Mouse (Mus musculus): ENCODE data around the gene Atf7ip. TPM values are rescaled to one million over a fixed set of nuclear protein-coding genes. Genes with fewer than 3 reads are reported as not detected.
A peak's percentile ranks its signal among the peaks of the same experiment; 100 is the strongest.

Atf7ip gene
- polyA plus RNA-seq, 1 experiment = 67.9 TPM

- DNase-seq (ENCODE audit: low read depth) = no peak
- TF ChIP-seq POLR2A (IDR thresholded peaks at IDR 0.05; ENCODE audit: borderline replicate concordance, extremely low read depth, insufficient read depth, insufficient read length, poor library complexity, severe bottlenecking) (no peak), CTCF (IDR thresholded peaks at IDR 0.05; ENCODE audit: borderline replicate concordance, extremely low read depth, insufficient read depth, insufficient read length) (no peak)
Observed at GRCm38 (mm10) chr6:136499292-136499977, 6.5 kb upstream of the Atf7ip start.

- DNase-seq (ENCODE audit: low read depth) = no peak
- TF ChIP-seq POLR2A (IDR thresholded peaks at IDR 0.05; ENCODE audit: borderline replicate concordance, extremely low read depth, insufficient read depth, insufficient read length, poor library complexity, severe bottlenecking) (no peak), CTCF (IDR thresholded peaks at IDR 0.05; ENCODE audit: borderline replicate concordance, extremely low read depth, insufficient read depth, insufficient read length) (no peak)
Observed at GRCm38 (mm10) chr6:136508652-136509051, 2.7 kb downstream of the Atf7ip start.

- TF ChIP-seq CTCF (IDR thresholded peaks at IDR 0.05; ENCODE audit: borderline replicate concordance, extremely low read depth, insufficient read depth, insufficient read length) (no peak), POLR2A (IDR thresholded peaks at IDR 0.05; ENCODE audit: borderline replicate concordance, extremely low read depth, insufficient read depth, insufficient read length, poor library complexity, severe bottlenecking) (no peak)
- no peak for DNase-seq (ENCODE audit: low read depth)
Observed at GRCm38 (mm10) chr6:136510945-136511344, 5.0 kb downstream of the Atf7ip start.

- TF ChIP-seq POLR2A (IDR thresholded peaks at IDR 0.05; ENCODE audit: borderline replicate concordance, extremely low read depth, insufficient read depth, insufficient read length, poor library complexity, severe bottlenecking) = no peak
- TF ChIP-seq CTCF (IDR thresholded peaks at IDR 0.05; ENCODE audit: borderline replicate concordance, extremely low read depth, insufficient read depth, insufficient read length) = no peak
- DNase-seq (ENCODE audit: low read depth) = no peak
Observed at GRCm38 (mm10) chr6:136512351-136512750, 6.4 kb downstream of the Atf7ip start.

GRCm38 (mm10) chr6:136516626-136517025 is 10.7 kb downstream of the Atf7ip start:
- TF ChIP-seq POLR2A (IDR thresholded peaks at IDR 0.05; ENCODE audit: borderline replicate concordance, extremely low read depth, insufficient read depth, insufficient read length, poor library complexity, severe bottlenecking) (no peak), CTCF (IDR thresholded peaks at IDR 0.05; ENCODE audit: borderline replicate concordance, extremely low read depth, insufficient read depth, insufficient read length) (no peak)
- no peak for DNase-seq (ENCODE audit: low read depth)

- TF ChIP-seq POLR2A (IDR thresholded peaks at IDR 0.05; ENCODE audit: borderline replicate concordance, extremely low read depth, insufficient read depth, insufficient read length, poor library complexity, severe bottlenecking) (no peak), CTCF (IDR thresholded peaks at IDR 0.05; ENCODE audit: borderline replicate concordance, extremely low read depth, insufficient read depth, insufficient read length) (no peak)
- DNase-seq (ENCODE audit: low read depth) = no peak
Observed at GRCm38 (mm10) chr6:136517221-136517620, 11.3 kb downstream of the Atf7ip start.

- TF ChIP-seq CTCF (IDR thresholded peaks at IDR 0.05; ENCODE audit: borderline replicate concordance, extremely low read depth, insufficient read depth, insufficient read length) (peak; percentile 45; the same call in 1 of the 2 replicates), POLR2A (IDR thresholded peaks at IDR 0.05; ENCODE audit: borderline replicate concordance, extremely low read depth, insufficient read depth, insufficient read length, poor library complexity, severe bottlenecking) (peak; percentile 69; the same call in 1 of the 2 replicates)
- peak; percentile 99 for DNase-seq (ENCODE audit: low read depth)
Observed at GRCm38 (mm10) chr6:136518537-136519246, 12.7 kb downstream of the Atf7ip start.

GRCm38 (mm10) chr6:136519254-136519653 is 13.3 kb downstream of the Atf7ip start:
- TF ChIP-seq CTCF (IDR thresholded peaks at IDR 0.05; ENCODE audit: borderline replicate concordance, extremely low read depth, insufficient read depth, insufficient read length) = peak; percentile 19; the same call in 1 of the 2 replicates
- no peak for TF ChIP-seq POLR2A (IDR thresholded peaks at IDR 0.05; ENCODE audit: borderline replicate concordance, extremely low read depth, insufficient read depth, insufficient read length, poor library complexity, severe bottlenecking)
- no peak for DNase-seq (ENCODE audit: low read depth)

GRCm38 (mm10) chr6:136520361-136520760 is 14.4 kb downstream of the Atf7ip start:
- DNase-seq (ENCODE audit: low read depth) = no peak
- TF ChIP-seq CTCF (IDR thresholded peaks at IDR 0.05; ENCODE audit: borderline replicate concordance, extremely low read depth, insufficient read depth, insufficient read length) (no peak), POLR2A (IDR thresholded peaks at IDR 0.05; ENCODE audit: borderline replicate concordance, extremely low read depth, insufficient read depth, insufficient read length, poor library complexity, severe bottlenecking) (no peak)

- DNase-seq (ENCODE audit: low read depth) = no peak
- TF ChIP-seq CTCF (IDR thresholded peaks at IDR 0.05; ENCODE audit: borderline replicate concordance, extremely low read depth, insufficient read depth, insufficient read length) (no peak), POLR2A (IDR thresholded peaks at IDR 0.05; ENCODE audit: borderline replicate concordance, extremely low read depth, insufficient read depth, insufficient read length, poor library complexity, severe bottlenecking) (no peak)
Observed at GRCm38 (mm10) chr6:136521681-136522080, 15.7 kb downstream of the Atf7ip start.

- no peak for TF ChIP-seq CTCF (IDR thresholded peaks at IDR 0.05; ENCODE audit: borderline replicate concordance, extremely low read depth, insufficient read depth, insufficient read length)
- TF ChIP-seq POLR2A (IDR thresholded peaks at IDR 0.05; ENCODE audit: borderline replicate concordance, extremely low read depth, insufficient read depth, insufficient read length, poor library complexity, severe bottlenecking) = no peak
- no peak for DNase-seq (ENCODE audit: low read depth)
Observed at GRCm38 (mm10) chr6:136522658-136523057, 16.7 kb downstream of the Atf7ip start.
